Mouse (Mus musculus): Measurements from ENCODE around the gene Gm47995.
"Not testable (repeated sequence)": the region's sequence is repeated elsewhere in the genome, so short reads cannot be mapped to it uniquely, and the experiment has no call there.

Gene Gm47995

GRCm38 (mm10) chr1:151198120-151198519, at the start of gene Gm47995:
Gene Gm47995, plus strand, starts transcription at chr1:151198448.
- DNase-seq (ENCODE audit: low spot score in 2 of 2) = not testable (repeated sequence)

GRCm38 (mm10) chr1:151150211-151150610, 48.0 kb upstream of the Gm47995 start:
- no peak for DNase-seq (ENCODE audit: low spot score in 2 of 2)

- DNase-seq (ENCODE audit: low spot score in 2 of 2) = no peak
Measured at GRCm38 (mm10) chr1:151151089-151151488, 47.2 kb upstream of the Gm47995 start.

GRCm38 (mm10) chr1:151153056-151153652, 45.1 kb upstream of the Gm47995 start:
- DNase-seq (ENCODE audit: low spot score in 2 of 2) = no peak

GRCm38 (mm10) chr1:151154131-151154530, 44.1 kb upstream of the Gm47995 start:
- DNase-seq (ENCODE audit: low spot score in 2 of 2) = not testable (repeated sequence)

- DNase-seq (ENCODE audit: low spot score in 2 of 2) = no peak
Measured at GRCm38 (mm10) chr1:151156129-151156528, 42.1 kb upstream of the Gm47995 start.

GRCm38 (mm10) chr1:151156777-151157632, 41.2 kb upstream of the Gm47995 start:
- no peak for DNase-seq (ENCODE audit: low spot score in 2 of 2)

GRCm38 (mm10) chr1:151157963-151158856, 40.0 kb upstream of the Gm47995 start:
- no peak for DNase-seq (ENCODE audit: low spot score in 2 of 2)

- no peak for DNase-seq (ENCODE audit: low spot score in 2 of 2)
Measured at GRCm38 (mm10) chr1:151158857-151159510, 39.3 kb upstream of the Gm47995 start.

- DNase-seq (ENCODE audit: low spot score in 2 of 2) = no peak
Measured at GRCm38 (mm10) chr1:151166031-151166430, 32.2 kb upstream of the Gm47995 start.

- no peak for DNase-seq (ENCODE audit: low spot score in 2 of 2)
Measured at GRCm38 (mm10) chr1:151167297-151168047, 30.8 kb upstream of the Gm47995 start.

- DNase-seq (ENCODE audit: low spot score in 2 of 2) = no peak
Measured at GRCm38 (mm10) chr1:151168637-151169036, 29.6 kb upstream of the Gm47995 start.

GRCm38 (mm10) chr1:151171572-151172461, 26.4 kb upstream of the Gm47995 start:
- DNase-seq (ENCODE audit: low spot score in 2 of 2) = no peak

- no peak for DNase-seq (ENCODE audit: low spot score in 2 of 2)
Measured at GRCm38 (mm10) chr1:151177030-151177936, 21.0 kb upstream of the Gm47995 start.

- DNase-seq (ENCODE audit: low spot score in 2 of 2) = no peak
Measured at GRCm38 (mm10) chr1:151177937-151178271, 20.3 kb upstream of the Gm47995 start.

GRCm38 (mm10) chr1:151178505-151179083, 19.7 kb upstream of the Gm47995 start:
- no peak for DNase-seq (ENCODE audit: low spot score in 2 of 2)

- no peak for DNase-seq (ENCODE audit: low spot score in 2 of 2)
Measured at GRCm38 (mm10) chr1:151180167-151180566, 18.1 kb upstream of the Gm47995 start.

- not testable (repeated sequence) for DNase-seq (ENCODE audit: low spot score in 2 of 2)
Measured at GRCm38 (mm10) chr1:151182266-151182665, 16.0 kb upstream of the Gm47995 start, which contains the start of gene Gm47985. Gene Gm47985, plus strand, starts transcription at chr1:151182537.
